In the genomic region with DNA sequence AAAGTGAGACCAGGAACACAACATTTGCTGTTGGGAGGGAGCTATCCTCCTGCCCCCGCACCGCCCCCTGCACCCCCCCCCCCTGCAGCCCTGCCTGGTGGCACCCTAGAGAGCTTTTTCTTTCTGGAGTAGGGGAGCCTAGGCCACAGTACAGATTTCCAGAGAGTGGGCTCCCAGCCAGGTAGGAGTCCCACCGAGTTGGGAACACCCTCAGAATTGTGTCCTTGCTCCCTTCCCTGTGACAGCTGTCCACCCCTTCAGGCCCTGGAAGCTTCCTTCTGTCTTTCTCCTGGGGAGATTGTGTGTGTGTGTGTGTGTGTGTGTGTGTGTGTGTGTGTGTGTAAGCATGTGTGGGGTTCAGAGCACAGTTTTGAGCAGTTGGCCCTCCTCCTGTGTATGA, we compare ENCODE assay signal across 21 mouse cellular contexts. TPM values are rescaled to one million over a fixed set of nuclear protein-coding genes. Genes with fewer than 3 reads are reported as not detected.
DNase-seq lines count a peak whose midpoint lies in the region; ATAC-seq and TF ChIP-seq lines count a peak whose summit lies in the region.
"Had no signal": no experiment of that assay in that cellular context is flagged by ENCODE, and none has a peak within 500 bp of the region (broad histone marks: within the 10 kb centered on the region; RNA-seq: fewer than 3 reads in every experiment).

No protein-coding gene starts in this region.

- H3K4me1 ChIP-seq in hindbrain, embryonic 10.5 days (replicated peaks) = peaks cover 36% of the 10 kb centered on the region
- H3K4me1 ChIP-seq in hindbrain, embryonic 11.5 days (replicated peaks; ENCODE audit: control insufficient read depth, insufficient read depth, low read length) = 0 out of 2 replicates have a peak, but pooled peaks cover 4% of the 10 kb centered on the region
- H3K4me1 ChIP-seq in midbrain, embryonic 10.5 days = peaks cover 27% of the 10 kb centered on the region
- H3K4me1 ChIP-seq in midbrain, embryonic 14.5 days (ENCODE audit: control insufficient read depth, insufficient read depth, low read length) = peaks cover 13% of the 10 kb centered on the region
- H3K4me1 ChIP-seq in intestine, postnatal 0 days (replicated peaks; ENCODE audit: control insufficient read depth, insufficient read depth, low read length) = peaks cover 10% of the 10 kb centered on the region; the same call in 1 of the 2 replicates

- H3K4me2 ChIP-seq in hindbrain, embryonic 11.5 days (replicated peaks; ENCODE audit: low read depth, low read length) = no peak overlapping the region
- no peak overlapping the region for H3K4me2 ChIP-seq in midbrain, embryonic 14.5 days (ENCODE audit: low read length)
- H3K4me2 ChIP-seq in intestine, postnatal 0 days (replicated peaks; ENCODE audit: low read depth) = no peak overlapping the region
- H3K4me2 ChIP-seq: embryonic facial prominence, embryonic 12.5 days; embryonic facial prominence, embryonic 15.5 days; heart, embryonic 11.5 days; hindbrain, embryonic 12.5 days; hindbrain, embryonic 15.5 days had no signal

- no peaks in the 10 kb centered on the region for H3K36me3 ChIP-seq in hindbrain, embryonic 10.5 days
- no peaks in the 10 kb centered on the region for H3K36me3 ChIP-seq in hindbrain, embryonic 11.5 days (ENCODE audit: control insufficient read depth, insufficient read depth, low read length)
- H3K36me3 ChIP-seq in midbrain, embryonic 10.5 days = no peaks in the 10 kb centered on the region
- H3K36me3 ChIP-seq in midbrain, embryonic 14.5 days (ENCODE audit: control insufficient read depth, insufficient read depth, low read length) = no peaks in the 10 kb centered on the region
- H3K36me3 ChIP-seq in intestine, postnatal 0 days (ENCODE audit: control insufficient read depth, insufficient read depth) = no peaks in the 10 kb centered on the region
- H3K36me3 ChIP-seq: embryonic facial prominence, embryonic 12.5 days; embryonic facial prominence, embryonic 15.5 days; hindbrain, embryonic 12.5 days; hindbrain, embryonic 15.5 days had no signal

- no peaks in the 10 kb centered on the region for H3K9me3 ChIP-seq in hindbrain, embryonic 10.5 days
- no peaks in the 10 kb centered on the region for H3K9me3 ChIP-seq in hindbrain, embryonic 11.5 days (ENCODE audit: control insufficient read depth, low read length)
- H3K9me3 ChIP-seq in midbrain, embryonic 10.5 days (replicated peaks) = no peaks in the 10 kb centered on the region
- H3K9me3 ChIP-seq in midbrain, embryonic 14.5 days (ENCODE audit: control insufficient read depth, low read length) = no peaks in the 10 kb centered on the region
- H3K9me3 ChIP-seq in intestine, postnatal 0 days (ENCODE audit: control insufficient read depth) = no peaks in the 10 kb centered on the region
- H3K9me3 ChIP-seq: embryonic facial prominence, embryonic 12.5 days; embryonic facial prominence, embryonic 15.5 days; hindbrain, embryonic 12.5 days; hindbrain, embryonic 15.5 days had no signal

- no peak for TF ChIP-seq CTCF in intestine, postnatal 0 days (IDR thresholded peaks at IDR 0.05; ENCODE audit: low read depth)

- no peak overlapping the region for H3K9ac ChIP-seq in hindbrain, embryonic 11.5 days (ENCODE audit: low read depth, low read length)
- no peak overlapping the region for H3K9ac ChIP-seq in midbrain, embryonic 14.5 days (replicated peaks; ENCODE audit: low read length)
- H3K9ac ChIP-seq in intestine, postnatal 0 days (ENCODE audit: low read depth, low read length) = no peak overlapping the region
- H3K9ac ChIP-seq: embryonic facial prominence, embryonic 12.5 days; embryonic facial prominence, embryonic 15.5 days; hindbrain, embryonic 12.5 days; hindbrain, embryonic 15.5 days had no signal

- peak; percentile 61 to 70 for DNase-seq in cerebellum, postnatal 10 days
- no peak for DNase-seq in cerebellum, adult 11-12 months
- DNase-seq in hindbrain, embryonic 10.5 days (ENCODE audit: low spot score) = no peak
- DNase-seq in hindbrain, embryonic 11.5 days (ENCODE audit: low spot score) = no peak
- no peak for DNase-seq in midbrain, embryonic 10.5 days (ENCODE audit: low spot score)
- DNase-seq in midbrain, embryonic 14.5 days = no peak
- DNase-seq: cerebellum, adult 18-20 months; cerebellum, adult 9-10 months; cerebellum, postnatal 25 days; gastrocnemius, postnatal 10 days; gastrocnemius, postnatal 36 days; heart, adult 2 months; heart, postnatal 36 days had no signal

- no peak overlapping the region for H3K4me3 ChIP-seq in hindbrain, embryonic 10.5 days
- no peak overlapping the region for H3K4me3 ChIP-seq in hindbrain, embryonic 11.5 days (ENCODE audit: low read depth, low read length)
- no peak overlapping the region for H3K4me3 ChIP-seq in midbrain, embryonic 10.5 days
- no peak overlapping the region for H3K4me3 ChIP-seq in midbrain, embryonic 14.5 days (replicated peaks; ENCODE audit: low read depth, low read length)
- H3K4me3 ChIP-seq in intestine, postnatal 0 days (ENCODE audit: low read depth, low read length) = no peak overlapping the region
- H3K4me3 ChIP-seq: embryonic facial prominence, embryonic 12.5 days; embryonic facial prominence, embryonic 15.5 days; heart, adult 2 months; hindbrain, embryonic 12.5 days; hindbrain, embryonic 15.5 days had no signal

- WGBS in hindbrain, embryonic 10.5 days = 87% methylated on average over 3 of the region's 3 CpGs
- 76% methylated on average over 3 of the region's 3 CpGs for WGBS in hindbrain, embryonic 11.5 days
- 83% methylated on average over 3 of the region's 3 CpGs for WGBS in midbrain, embryonic 10.5 days
- WGBS in midbrain, embryonic 14.5 days = 80% methylated on average over 3 of the region's 3 CpGs
- WGBS in intestine, postnatal 0 days = 91% methylated on average over 3 of the region's 3 CpGs

- H3K27me3 ChIP-seq in hindbrain, embryonic 10.5 days (ENCODE audit: insufficient read depth, poor library complexity, severe bottlenecking) = no peaks in the 10 kb centered on the region
- H3K27me3 ChIP-seq in hindbrain, embryonic 11.5 days (ENCODE audit: control insufficient read depth, insufficient read depth, low read length) = no peaks in the 10 kb centered on the region
- H3K27me3 ChIP-seq in midbrain, embryonic 10.5 days (ENCODE audit: low read depth, poor library complexity, severe bottlenecking) = no peaks in the 10 kb centered on the region
- H3K27me3 ChIP-seq in midbrain, embryonic 14.5 days (ENCODE audit: control insufficient read depth, insufficient read depth, low read length) = no peaks in the 10 kb centered on the region
- no peaks in the 10 kb centered on the region for H3K27me3 ChIP-seq in intestine, postnatal 0 days (replicated peaks; ENCODE audit: control insufficient read depth, insufficient read depth, low read length)
- H3K27me3 ChIP-seq: embryonic facial prominence, embryonic 12.5 days; embryonic facial prominence, embryonic 15.5 days; hindbrain, embryonic 12.5 days; hindbrain, embryonic 15.5 days had no signal

- ATAC-seq in hindbrain, embryonic 11.5 days (ENCODE audit: low FRiP score) = no peak
- ATAC-seq in midbrain, embryonic 14.5 days (ENCODE audit: low FRiP score, low TSS enrichment) = no peak
- no peak for ATAC-seq in intestine, postnatal 0 days
- ATAC-seq: activated CD4-positive, CD25-positive, alpha-beta regulatory T cell, adult 4 months; forebrain, embryonic 14.5 days had no signal

- peak overlapping the region; percentile 0; the same call in 1 of the 2 replicates for H3K27ac ChIP-seq in hindbrain, embryonic 10.5 days
- H3K27ac ChIP-seq in hindbrain, embryonic 11.5 days (ENCODE audit: low read depth, low read length) = no peak overlapping the region
- H3K27ac ChIP-seq in midbrain, embryonic 10.5 days (replicated peaks) = peak overlapping the region; percentile 52
- no peak overlapping the region for H3K27ac ChIP-seq in midbrain, embryonic 14.5 days (replicated peaks; ENCODE audit: low read depth, low read length)
- H3K27ac ChIP-seq in intestine, postnatal 0 days (ENCODE audit: low read depth, low read length) = no peak overlapping the region
- H3K27ac ChIP-seq: embryonic facial prominence, embryonic 12.5 days; embryonic facial prominence, embryonic 15.5 days; heart, adult 2 months; hindbrain, embryonic 12.5 days; hindbrain, embryonic 15.5 days had no signal

RNA-seq across cellular contexts. Expression of a gene that starts 35.6 kb away (rescaled TPM):
- 71.9 and 75.6 TPM in 2 replicates for polyA plus RNA-seq in hindbrain, embryonic 10.5 days (2016; fragmentation: Nextera tagmentation; extraction: Ambion mirVana)
- 60.0 and 65.6 TPM in 2 replicates for polyA plus RNA-seq in hindbrain, embryonic 11.5 days (2014; fragmentation: Nextera tagmentation; extraction: Ambion mirVana)
- polyA plus RNA-seq in midbrain, embryonic 10.5 days (2016; fragmentation: Nextera tagmentation; extraction: Ambion mirVana) = 69.7 and 70.5 TPM in 2 replicates
- 76.0 and 92.8 TPM in 2 replicates for polyA plus RNA-seq in midbrain, embryonic 14.5 days (2014; fragmentation: Nextera tagmentation; extraction: Ambion mirVana)
- polyA plus RNA-seq in intestine, postnatal 0 days (2015; fragmentation: Nextera tagmentation; extraction: Ambion mirVana) = 74.8 and 84.7 TPM in 2 replicates

RNA-seq across cellular contexts. Expression of a gene that starts 52.2 kb away (rescaled TPM):
- 15.9 and 24.4 TPM in 2 replicates for polyA plus RNA-seq in hindbrain, embryonic 10.5 days (2016; fragmentation: Nextera tagmentation; extraction: Ambion mirVana)
- polyA plus RNA-seq in hindbrain, embryonic 11.5 days (2014; fragmentation: Nextera tagmentation; extraction: Ambion mirVana) = 9.9 and 10.3 TPM in 2 replicates
- polyA plus RNA-seq in midbrain, embryonic 10.5 days (2016; fragmentation: Nextera tagmentation; extraction: Ambion mirVana) = 18.8 and 20.6 TPM in 2 replicates
- 3.1 and 3.2 TPM in 2 replicates for polyA plus RNA-seq in midbrain, embryonic 14.5 days (2014; fragmentation: Nextera tagmentation; extraction: Ambion mirVana)
- 2.9 and 3.0 TPM in 2 replicates for polyA plus RNA-seq in intestine, postnatal 0 days (2015; fragmentation: Nextera tagmentation; extraction: Ambion mirVana)

Comparison
In these comparisons a context has a peak if more than half of its experiments do, and no peak if none do; other contexts are left out.
1. DNase-seq: peak in cerebellum, postnatal 10 days (2 of 2); none in cerebellum, adult 11-12 months (single experiment), hindbrain, embryonic 10.5 days (single experiment), hindbrain, embryonic 11.5 days (single experiment), midbrain, embryonic 10.5 days (single experiment) and midbrain, embryonic 14.5 days (single experiment).
2. H3K27ac ChIP-seq: peak in hindbrain, embryonic 10.5 days (single experiment) and midbrain, embryonic 10.5 days (single experiment); none in hindbrain, embryonic 11.5 days (single experiment), midbrain, embryonic 14.5 days (single experiment) and intestine, postnatal 0 days (single experiment).